Mouse (Mus musculus) intestine, postnatal 0 days (tissue): ENCODE results near the gene Cldn15. TPM values are rescaled to one million over a fixed set of nuclear protein-coding genes. Genes with fewer than 3 reads are reported as not detected.
A peak's percentile ranks its signal among the peaks of the same experiment; 100 is the strongest.

Experiments
- ATAC-seq: fragments of 200-750 bp; cut with Nextera tagmentation; 2 replicates; pipeline ENCODE4 v1.8.0; 2017; ENCODE audit warnings: mild to moderate bottlenecking, moderate TSS enrichment, moderate library complexity
- H3K27ac ChIP-seq: fragments of 300-500 bp; sonication (generic); 2 replicates; pipeline ENCODE4 v1.5.1; 2014; ENCODE audit warnings: mild to moderate bottlenecking, low read depth, low read length, moderate library complexity
- H3K27me3 ChIP-seq: fragments of 300-500 bp; sonication (generic); replicated peaks from 2 replicates; pipeline ENCODE4 v1.6.1; 2014; ENCODE audit warnings: low read length, mixed read lengths; ENCODE audit not compliant: control insufficient read depth, insufficient read depth
- H3K36me3 ChIP-seq: fragments of 300-500 bp; sonication (generic); 2 replicates; pipeline ENCODE4 v1.6.1; 2014; ENCODE audit warnings: mild to moderate bottlenecking, moderate library complexity; ENCODE audit not compliant: control insufficient read depth, insufficient read depth
- H3K4me1 ChIP-seq: fragments of 300-500 bp; sonication (generic); replicated peaks from 2 replicates; pipeline ENCODE4 v1.6.1; 2014; ENCODE audit warnings: antibody characterized with exemption, low read length, mixed read lengths; ENCODE audit not compliant: control insufficient read depth, insufficient read depth
- H3K4me2 ChIP-seq: fragments of 300-500 bp; sonication (generic); replicated peaks from 2 replicates; pipeline ENCODE4 v1.6.1; 2014; ENCODE audit warnings: low read depth, mild to moderate bottlenecking, moderate library complexity
- H3K4me3 ChIP-seq: fragments of 300-500 bp; sonication (generic); 2 replicates; pipeline ENCODE4 v1.5.1; 2014; ENCODE audit warnings: low read depth, low read length
- H3K9ac ChIP-seq: fragments of 300-500 bp; sonication (generic); 2 replicates; pipeline ENCODE4 v1.6.1; 2014; ENCODE audit warnings: mild to moderate bottlenecking, low read depth, low read length
- H3K9me3 ChIP-seq: fragments of 300-500 bp; sonication (generic); 2 replicates; pipeline ENCODE4 v1.6.1; 2016; ENCODE audit warnings: mixed run types; ENCODE audit not compliant: control insufficient read depth
- CTCF ChIP-seq: sonication (generic); IDR thresholded peaks from 2 replicates; pipeline ENCODE4 v1.5.1; 2016; ENCODE audit warnings: low read depth, mild to moderate bottlenecking, control low read depth, antibody characterized with exemption, moderate library complexity
- WGBS: fragments of 180-500 bp; shearing (Covaris S2); extraction: QIAGEN DNeasy Blood & Tissue Kit; methylation state at CpG from one replicate; pipeline ENCODE4 v1.1.7; 2014; 5-methylcytosine and 5-hydroxymethylcytosine counted together
- microRNA counts: library from miRNA; unstranded; fragments of <30 nt; microRNA quantifications from one replicate; lab custom pipeline; 2016
- microRNA-seq: library from miRNA; unstranded; fragments of <30 nt; microRNA quantifications from one replicate; pipeline ENCODE4, GENCODE M21; 2016
- polyA plus RNA-seq: library from polyadenylated mRNA; unstranded; fragments of >200 nt; fragmentation: Nextera tagmentation; extraction: Ambion mirVana; gene quantifications from 2 replicates; pipeline ENCODE4 v1.2.1, GENCODE M21; 2015

Gene Cldn15
- polyA plus RNA-seq, 1 experiment from 2014 or later: 29.5 TPM

DNA sequence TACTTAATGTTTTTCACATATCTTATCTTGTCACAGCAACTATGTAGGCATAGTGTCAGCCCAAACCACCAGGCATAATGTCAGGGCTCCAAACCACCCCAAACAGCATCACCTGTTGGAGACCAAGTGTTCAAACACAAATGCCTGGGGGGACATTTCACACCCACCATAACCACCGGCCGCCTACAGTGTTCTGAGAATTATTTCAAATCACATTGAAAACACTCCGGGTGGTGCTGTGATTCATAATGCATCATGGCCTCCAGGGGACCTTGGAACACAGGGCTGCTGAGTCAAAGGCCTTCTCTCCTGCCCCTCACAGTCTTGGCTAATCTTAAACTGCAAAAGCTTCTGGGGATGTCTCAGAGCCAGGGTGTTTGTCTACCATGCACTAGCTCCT, 49.5 kb downstream of the Cldn15 start:
- Histone ChIP-seq H3K4me1 (no peaks in the 10 kb centered on the region), H3K9ac (no peak overlapping the region), H3K4me3 (no peak overlapping the region), H3K27ac (no peak overlapping the region), H3K9me3 (no peaks in the 10 kb centered on the region), H3K36me3 (no peaks in the 10 kb centered on the region), H3K4me2 (no peak overlapping the region), H3K27me3 (no peaks in the 10 kb centered on the region)
- WGBS: 95% methylated on average over 3 of the region's 3 CpGs
- no peak for TF ChIP-seq CTCF
- ATAC-seq: no peak

DNA sequence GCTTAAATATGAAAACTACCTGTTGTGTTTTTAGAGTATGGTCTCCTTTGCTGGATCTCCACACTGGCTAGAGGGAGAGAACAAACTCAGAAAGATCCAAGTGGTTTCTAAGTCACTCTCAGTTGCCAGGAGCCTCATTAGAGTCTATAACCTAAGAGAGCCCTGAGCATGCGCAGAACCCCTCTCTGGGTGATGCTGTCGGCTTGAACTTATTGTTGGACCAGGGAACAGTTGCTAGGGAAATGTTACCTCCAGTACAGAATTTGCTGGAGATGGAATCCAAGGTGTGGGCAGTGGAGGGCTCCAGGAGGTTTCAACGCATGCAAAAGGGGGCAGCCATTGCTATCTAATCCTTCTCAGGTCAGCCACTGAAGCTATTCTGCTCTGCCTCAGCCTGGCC, 57.9 kb downstream of the Cldn15 start:
- Histone ChIP-seq H3K36me3 (no peaks in the 10 kb centered on the region), H3K9me3 (no peaks in the 10 kb centered on the region), H3K27ac (no peak overlapping the region), H3K27me3 (peaks cover 49% of the 10 kb centered on the region), H3K4me1 (no peaks in the 10 kb centered on the region), H3K4me2 (no peak overlapping the region), H3K4me3 (no peak overlapping the region), H3K9ac (no peak overlapping the region)
- ATAC-seq: no peak
- no peak for TF ChIP-seq CTCF
- 49% methylated on average over 3 of the region's 3 CpGs for WGBS

DNA sequence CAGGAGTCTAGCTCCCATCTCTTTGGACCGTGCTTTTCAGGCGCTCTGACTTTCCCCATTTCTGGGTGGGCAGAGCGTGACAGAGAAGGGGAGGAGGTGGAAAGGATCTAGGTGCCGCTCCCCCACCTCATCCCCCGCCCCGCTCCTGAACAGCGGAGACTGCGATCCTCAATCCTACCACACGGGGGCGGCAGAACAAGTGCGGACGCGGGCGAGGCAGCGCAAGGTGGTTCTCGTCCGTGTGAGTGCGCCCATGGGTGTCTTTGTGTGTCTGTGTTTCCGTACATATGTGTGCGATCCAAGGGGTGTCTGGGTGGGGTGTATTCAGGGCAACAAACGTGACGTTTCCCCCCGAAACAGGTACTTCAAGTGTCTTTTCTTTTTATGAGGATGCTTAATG, 58.7 kb downstream of the Cldn15 start:
- no peak for ATAC-seq
- peak; percentile 99 for TF ChIP-seq CTCF
- Histone ChIP-seq H3K27me3 (peaks cover 57% of the 10 kb centered on the region), H3K4me2 (0 out of 2 replicates have a peak overlapping the region, but pooled peaks have one; percentile 18), H3K9me3 (no peaks in the 10 kb centered on the region), H3K36me3 (no peaks in the 10 kb centered on the region), H3K9ac (no peak overlapping the region), H3K4me3 (no peak overlapping the region), H3K27ac (no peak overlapping the region), H3K4me1 (no peaks in the 10 kb centered on the region; the same call in 1 of the 2 replicates)
- under 1% methylated on average over 23 of the region's 23 CpGs for WGBS

MicroRNAs within 50 kb of the gene (microRNA counts, 519-probe panel; counts per million panel counts)
- microRNA mmu-miR-702 (lab: Ali Mortazavi, UCI): not detected

Small RNA genes within 50 kb of the gene (microRNA-seq; reads per million reads assigned to microRNA genes)
- gene Mir702: 12.5 reads per million, percentile 23 among the genes with 10 or more reads in this experiment

Other genes with a start within 250 kb of the Cldn15 start
- 2.2 and 2.7 TPM in 2 replicates for gene Col26a1, start 83.4 kb upstream of the Cldn15 start, polyA plus RNA-seq
- gene Ift22, start 58.5 kb upstream of the Cldn15 start, polyA plus RNA-seq: 24.7 and 25.2 TPM in 2 replicates
- 318 and 324 TPM in 2 replicates for gene Fis1, start 13.3 kb upstream of the Cldn15 start, polyA plus RNA-seq
- gene Plod3, start 20.4 kb downstream of the Cldn15 start, polyA plus RNA-seq: 11.1 and 11.8 TPM in 2 replicates
- 84.6 and 91.1 TPM in 2 replicates for gene Znhit1, start 21.4 kb downstream of the Cldn15 start, polyA plus RNA-seq
- gene Vgf, start 59.8 kb downstream of the Cldn15 start, polyA plus RNA-seq: 1.3 and 1.6 TPM in 2 replicates
- gene Ap1s1, start 79.5 kb downstream of the Cldn15 start, polyA plus RNA-seq: 229 and 232 TPM in 2 replicates
- gene Serpine1, start 105.7 kb downstream of the Cldn15 start, polyA plus RNA-seq: 0.20 and 0.22 TPM in 2 replicates
- gene Trim56, start 149.6 kb downstream of the Cldn15 start, polyA plus RNA-seq: 7.3 and 7.7 TPM in 2 replicates
- gene Muc3, start 182.7 kb downstream of the Cldn15 start, polyA plus RNA-seq: 42.9 and 45.0 TPM in 2 replicates
- 17.1 and 18.0 TPM in 2 replicates for gene Muc3a, start 245.8 kb downstream of the Cldn15 start, polyA plus RNA-seq